Mouse (Mus musculus) heart, adult 11 months (tissue): Measurements from ENCODE around the gene Cyb5r3.
"Not testable (repeated sequence)": the region's sequence is repeated elsewhere in the genome, so short reads cannot be mapped to it uniquely, and the experiment has no call there.

Source experiments
- DNase-seq: peaks from one replicate; pipeline ENCODE4 v3.0.0; 2022

Cyb5r3 gene

DNA sequence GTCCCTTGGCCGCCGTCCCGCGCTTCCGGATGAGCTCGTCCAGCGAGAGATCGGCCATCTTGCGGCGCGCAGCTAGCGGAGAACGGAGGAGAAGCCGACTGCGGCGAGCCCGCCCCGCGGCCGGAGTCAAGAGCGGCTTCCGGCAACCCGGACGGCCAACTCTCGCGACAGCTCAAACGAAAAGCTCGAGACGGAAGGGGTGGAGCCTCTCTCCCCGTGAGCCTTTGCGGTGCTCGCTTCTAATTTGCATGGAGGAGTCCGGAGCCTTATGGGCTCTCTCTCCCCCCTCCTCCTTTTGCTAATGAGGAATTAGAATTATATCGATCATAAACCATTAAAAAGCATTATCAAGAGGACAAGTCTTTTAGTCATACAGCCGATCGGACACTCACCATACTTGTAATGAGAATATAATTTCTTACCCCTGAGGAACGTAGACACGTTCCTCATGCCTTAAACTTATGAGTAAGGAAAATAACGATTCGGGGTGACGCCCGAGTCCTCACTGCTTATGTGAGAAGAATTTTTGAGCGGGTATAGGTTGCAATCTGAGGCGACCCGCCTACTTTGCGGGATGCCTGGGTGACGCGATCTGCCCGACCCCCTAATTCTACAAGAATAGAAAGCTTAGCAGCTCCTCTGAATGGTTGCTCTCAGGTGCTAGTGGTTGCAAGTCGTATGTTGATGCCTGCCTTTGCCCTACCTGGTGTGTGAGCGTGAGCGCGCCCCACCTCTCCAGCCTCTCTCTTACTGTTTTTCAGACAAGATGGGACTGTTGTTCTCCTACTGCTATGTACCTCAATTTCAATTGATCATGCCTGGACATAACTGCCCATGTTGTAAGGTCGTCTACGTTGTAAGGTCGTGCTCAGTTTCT is 23.0 kb downstream of the Cyb5r3 start, which contains the start of gene Poldip3:
Gene Poldip3 (minus strand): TSS at position 189 of the 877 bp plus-strand sequence.
- DNase-seq: peak; percentile 100

DNA sequence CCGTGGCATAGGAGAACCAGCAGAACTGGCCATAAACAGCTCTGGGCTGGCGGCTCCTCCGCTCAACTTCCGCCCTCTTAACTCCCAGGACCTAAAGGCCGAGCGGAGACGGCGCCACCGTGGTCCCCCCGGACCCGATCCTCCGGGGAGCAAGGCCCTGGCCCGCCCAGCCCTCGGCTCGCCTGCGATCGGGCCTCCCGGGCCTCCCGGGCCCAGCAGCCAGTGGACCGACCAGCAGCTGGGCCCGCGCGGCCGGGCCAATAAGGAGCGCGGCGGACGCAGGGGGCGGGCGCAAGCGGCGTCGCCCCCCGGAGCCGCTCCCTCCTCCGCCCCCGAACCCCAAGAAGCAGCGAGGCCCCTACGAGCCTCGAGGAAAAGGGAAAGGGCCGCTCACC is 23.6 kb downstream of the Cyb5r3 start:
- no peak for DNase-seq

DNA sequence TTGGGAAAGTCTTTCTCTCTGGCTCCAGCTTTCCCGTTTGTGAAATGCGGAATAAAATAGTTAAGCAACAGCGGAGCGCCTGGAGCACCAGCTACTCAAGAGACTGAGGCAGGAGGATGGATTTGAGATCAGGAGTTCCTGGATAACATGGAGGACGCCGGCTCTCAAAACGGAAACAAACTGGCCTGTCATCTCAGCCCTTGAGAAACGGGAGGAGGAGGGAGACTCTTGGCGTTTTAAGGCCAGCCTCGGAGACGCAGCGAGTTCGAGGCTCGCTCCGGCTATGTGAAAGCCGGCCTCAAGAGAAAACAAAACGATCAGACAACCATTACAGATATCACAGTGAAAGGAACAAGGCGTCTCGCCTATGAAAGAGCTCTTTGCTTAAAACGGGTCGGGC is 24.0 kb downstream of the Cyb5r3 start:
- no peak for DNase-seq

DNA sequence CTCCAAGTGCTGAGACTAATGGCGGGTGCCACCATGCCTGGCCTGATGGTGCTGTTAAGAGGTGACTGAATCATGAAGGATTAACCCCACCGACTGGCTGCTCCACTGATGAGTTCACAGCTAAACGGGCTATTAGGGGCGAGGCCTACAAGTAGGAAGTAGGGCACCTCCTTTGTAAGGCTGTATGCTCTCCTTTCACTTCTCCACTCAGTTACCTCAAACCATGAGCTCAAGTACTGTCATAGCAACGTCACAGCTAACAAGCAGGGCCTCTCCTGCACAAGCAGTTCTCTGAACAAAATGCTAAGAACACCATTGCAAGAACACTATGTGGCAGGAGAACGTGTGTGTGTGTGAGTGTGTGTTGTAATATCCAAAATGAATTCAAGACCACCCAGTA is 26.9 kb downstream of the Cyb5r3 start:
- DNase-seq: no peak

DNA sequence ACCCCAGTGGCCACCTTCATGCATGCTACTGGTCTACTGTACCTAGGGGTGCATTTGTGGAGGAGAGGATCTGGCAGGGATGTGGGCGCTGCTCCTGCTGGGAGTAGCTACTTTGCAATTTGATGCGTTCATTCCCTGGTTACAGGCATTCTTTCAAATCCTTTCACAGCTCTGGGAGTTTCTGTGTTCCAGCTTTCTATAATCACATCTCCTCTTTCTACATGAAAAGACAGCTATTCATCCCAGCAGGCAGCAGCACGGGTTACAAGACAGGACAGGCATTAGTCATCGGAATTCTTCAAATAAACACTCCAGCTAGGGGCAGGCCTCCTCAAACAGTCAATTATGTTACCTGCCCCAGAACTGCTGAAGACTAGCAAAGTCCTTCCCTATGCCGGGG is 29.5 kb downstream of the Cyb5r3 start:
- DNase-seq: no peak

DNA sequence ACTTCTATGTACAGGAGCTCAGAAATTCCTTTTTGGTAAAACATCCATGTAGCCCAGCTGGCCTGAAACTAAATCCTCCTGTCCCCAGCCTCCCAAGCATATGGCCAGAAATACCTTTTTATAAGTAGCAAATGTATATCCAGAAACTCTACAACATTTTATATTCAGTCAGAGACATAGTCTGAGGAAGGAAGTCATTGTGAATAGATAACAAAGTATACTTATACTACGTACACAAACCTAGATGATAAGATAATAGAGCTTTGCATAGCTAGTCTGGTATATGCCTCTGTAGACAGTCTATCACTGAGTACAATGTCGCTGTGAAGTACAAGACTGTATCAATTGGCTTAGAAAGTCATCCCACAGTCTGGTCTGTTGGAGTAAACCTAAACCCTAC is 36.7 kb downstream of the Cyb5r3 start:
- DNase-seq: no peak

DNA sequence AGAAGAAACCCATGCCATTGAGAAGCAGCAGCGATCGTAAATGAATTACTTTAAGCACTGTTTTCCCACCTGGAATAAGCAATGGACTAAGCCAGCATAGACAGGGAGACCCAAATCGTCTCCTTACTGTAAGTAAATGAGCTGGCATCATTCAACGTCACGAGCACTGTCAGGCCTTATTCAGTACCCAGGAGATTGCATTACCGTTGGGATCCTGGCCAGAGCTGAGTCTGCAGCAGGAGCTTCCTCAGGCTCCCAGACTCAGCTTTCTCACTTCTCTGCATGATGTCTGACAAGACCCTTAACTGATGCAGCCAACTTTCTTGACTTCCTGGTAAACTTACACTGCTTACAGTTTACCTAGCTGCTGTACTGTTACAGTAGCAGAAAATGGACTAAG is 37.7 kb downstream of the Cyb5r3 start:
- no peak for DNase-seq

DNA sequence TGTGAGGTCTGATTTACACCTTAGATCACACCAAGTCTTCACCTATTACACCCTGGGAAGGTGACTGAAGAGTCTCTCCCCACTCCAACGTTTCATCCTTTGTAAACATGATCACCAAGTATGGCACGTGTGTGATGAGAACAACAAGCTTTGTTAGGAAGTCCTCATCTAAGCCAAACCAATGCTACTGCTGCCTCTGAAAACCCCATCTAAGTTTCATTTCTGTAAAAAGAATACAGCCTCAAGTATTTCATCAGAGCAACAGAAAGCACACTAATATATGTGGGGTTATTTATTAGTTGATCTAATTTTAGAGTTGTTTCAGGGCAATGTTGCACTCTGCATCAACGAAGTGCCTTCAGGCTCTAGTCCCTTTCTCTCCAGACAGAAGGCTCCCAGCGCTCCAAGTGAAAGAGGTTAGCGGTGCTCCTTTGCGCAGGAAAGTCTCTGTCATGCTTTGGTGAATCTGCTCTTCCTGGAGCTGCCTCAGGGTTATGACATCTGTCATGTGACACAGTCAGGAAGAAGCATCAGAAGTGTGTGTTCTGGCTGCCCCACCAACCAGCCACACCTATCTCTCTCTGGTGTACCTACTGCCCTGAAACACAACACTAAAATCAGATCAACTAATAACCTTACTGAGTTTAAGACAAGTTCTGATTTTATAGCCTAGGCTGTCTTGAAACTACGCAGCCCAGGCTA is 42.7 kb downstream of the Cyb5r3 start:
- DNase-seq: no peak

DNA sequence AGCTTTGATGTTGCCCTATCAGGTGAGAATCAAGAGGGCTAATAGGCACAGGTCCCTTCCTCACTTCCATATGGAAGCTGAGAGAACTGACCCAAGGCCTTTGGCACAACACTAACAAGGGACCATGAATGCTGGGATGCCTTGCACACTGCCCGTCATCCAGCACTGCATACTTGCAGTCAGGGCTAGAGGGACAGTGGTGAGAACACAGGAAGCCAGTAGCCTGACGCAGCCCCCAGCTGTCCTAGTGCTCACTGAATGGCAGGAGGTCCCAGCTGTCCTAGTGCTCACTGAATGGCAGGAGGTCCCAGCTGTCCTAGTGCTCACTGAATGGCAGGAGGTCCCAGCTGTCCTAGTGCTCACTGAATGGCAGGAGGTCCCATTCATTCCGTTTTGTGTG is 45.4 kb downstream of the Cyb5r3 start:
- DNase-seq: not testable (repeated sequence)

DNA sequence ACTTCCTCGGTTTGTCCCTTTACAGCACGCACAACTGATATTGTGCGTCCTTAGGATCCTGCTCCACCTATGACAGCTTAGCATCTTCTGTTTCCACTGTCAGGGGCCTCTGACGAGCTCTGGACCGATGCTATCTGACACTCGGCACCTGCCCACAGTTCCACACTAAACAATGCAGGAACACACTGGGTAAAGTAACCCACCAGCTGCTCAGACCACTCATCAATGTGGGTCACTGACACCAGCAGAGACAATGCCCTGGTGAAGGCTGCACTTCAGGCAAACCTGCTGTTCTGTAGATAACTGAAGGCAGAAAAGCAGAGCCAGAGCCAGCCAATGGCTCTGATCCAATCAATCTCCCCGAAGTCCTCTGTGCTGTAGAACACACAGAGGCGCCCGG is 45.8 kb downstream of the Cyb5r3 start:
- no peak for DNase-seq

DNA sequence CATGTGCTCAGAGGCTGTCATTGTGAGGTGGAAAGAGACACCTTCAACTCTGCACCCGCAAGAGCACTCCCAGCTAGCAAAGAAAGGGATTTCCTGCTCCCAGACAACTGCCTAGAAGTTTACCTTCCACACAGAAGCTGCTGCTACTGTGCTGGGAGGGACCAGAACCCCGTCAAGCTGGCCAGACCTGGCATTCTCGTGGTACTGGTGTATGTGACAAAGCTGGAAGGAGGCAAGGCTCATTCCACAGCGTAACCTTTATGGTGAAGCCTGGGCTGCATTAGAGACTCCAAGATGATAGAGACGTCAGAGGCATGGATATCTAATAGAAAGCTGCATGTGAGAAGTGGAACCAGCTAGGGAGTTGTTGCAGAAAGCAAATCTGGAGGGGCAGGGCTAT is 47.8 kb downstream of the Cyb5r3 start:
- DNase-seq: no peak

DNA sequence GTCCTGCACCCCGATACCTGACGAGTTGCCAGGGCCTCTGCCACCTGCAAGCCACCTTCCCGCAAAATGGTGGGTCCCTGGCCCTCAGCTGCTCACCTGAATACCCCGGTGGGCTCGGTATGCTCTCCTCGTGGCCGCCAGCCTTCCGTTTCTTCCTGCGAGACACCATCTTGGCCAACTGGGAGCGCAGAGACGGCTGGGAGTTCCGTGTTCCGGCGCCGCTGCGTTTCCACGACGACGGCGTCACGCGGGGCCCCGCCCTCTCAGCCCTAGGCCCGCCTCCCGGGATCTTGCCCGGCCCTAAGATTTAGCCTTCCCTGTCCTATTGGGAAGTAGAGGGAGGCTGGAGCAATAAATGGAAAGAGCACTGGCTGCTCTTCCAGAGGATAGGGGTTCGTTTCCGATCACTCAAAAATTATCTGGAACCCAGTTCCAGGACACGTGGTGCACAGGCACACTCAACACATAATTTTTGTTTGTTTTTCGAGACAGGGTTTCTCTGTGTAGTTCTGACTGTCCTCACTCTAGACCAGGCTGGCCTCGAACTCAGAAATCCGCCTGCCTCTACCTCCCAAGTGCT is 49.7 kb downstream of the Cyb5r3 start, which contains the start of gene Rrp7a:
Gene Rrp7a (minus strand): TSS at position 236 of the 580 bp plus-strand sequence.
- peak; percentile 99 for DNase-seq

DNA sequence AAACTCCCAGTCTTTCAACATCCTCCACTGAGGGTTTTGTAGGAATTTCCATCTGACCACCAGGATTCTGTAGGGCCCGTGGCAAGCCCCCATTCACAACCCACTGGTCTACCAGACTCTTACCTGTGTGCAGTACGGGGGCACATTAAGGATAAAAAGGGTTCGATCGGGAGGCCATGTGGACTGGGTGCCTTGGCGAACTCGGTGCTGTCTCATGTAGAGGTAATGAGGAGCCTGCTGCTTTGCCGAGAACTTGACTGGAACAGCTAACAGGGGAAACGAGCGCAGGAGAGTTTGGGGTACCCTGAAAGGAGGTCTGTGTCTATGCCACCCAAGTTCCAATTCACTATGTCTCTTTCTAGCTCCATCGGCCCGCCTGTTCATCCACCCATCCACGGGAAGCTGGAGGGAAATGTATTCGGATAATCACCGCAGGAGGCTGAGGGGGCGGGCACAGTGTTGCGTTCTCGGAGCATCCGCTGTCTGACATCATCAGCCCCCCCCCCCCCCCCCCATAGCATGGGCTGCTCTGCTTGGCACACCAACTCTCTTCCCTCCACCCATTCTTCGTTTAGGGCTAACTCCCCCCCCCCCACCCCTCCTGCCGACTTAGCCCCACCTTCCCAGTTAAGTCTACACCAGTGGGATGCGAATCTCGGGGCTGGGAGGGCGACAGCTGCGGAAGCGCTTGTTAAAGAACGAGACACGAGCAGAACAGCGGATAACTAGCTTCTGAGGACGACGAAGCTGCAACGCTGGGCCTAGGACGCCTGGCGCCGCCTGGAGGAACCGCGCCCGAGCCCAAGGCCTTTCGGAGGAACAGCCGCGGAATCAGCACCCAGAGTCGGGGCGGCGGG is 50.5 kb downstream of the Cyb5r3 start:
- DNase-seq: peak; percentile 94

DNA sequence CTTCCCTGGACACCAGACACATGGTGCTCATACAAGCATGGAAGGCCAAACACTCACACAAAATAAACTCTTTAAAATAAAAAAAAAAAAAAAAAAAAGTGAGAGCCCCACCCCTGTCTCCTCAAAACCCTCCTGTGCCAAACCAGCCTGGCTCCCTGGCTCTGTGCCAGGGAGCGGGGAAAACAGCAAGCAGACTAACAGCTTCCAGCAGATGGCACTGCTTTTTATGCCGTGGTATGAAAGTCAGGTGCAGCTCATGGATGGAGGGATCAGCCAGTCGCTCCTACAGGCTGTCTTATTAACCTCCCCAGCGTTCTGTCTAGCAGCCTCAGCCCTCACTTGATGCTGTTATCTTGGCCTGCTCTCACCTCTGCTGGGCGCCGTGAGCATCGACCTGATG is 54.0 kb downstream of the Cyb5r3 start:
- DNase-seq: peak; percentile 93

DNA sequence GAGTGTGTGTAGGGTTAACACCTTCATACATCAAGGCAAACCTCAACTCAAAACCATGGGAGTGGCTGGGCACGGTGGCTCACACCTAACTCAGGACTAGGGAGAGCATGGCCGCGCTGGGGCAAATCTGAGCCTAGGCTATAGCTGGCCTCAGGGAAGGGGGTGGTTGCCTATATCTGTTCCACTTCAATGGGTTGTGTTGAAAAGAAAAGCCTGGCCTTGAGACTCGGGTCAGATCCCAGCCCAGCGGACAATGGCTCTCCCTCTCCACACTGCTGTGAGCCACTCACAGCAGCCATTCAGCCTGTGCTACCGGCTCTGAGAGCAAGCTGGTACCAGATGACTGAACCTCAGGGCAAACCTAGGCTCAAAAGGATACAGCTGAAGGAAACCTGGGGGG is 57.3 kb downstream of the Cyb5r3 start:
- DNase-seq: no peak

DNA sequence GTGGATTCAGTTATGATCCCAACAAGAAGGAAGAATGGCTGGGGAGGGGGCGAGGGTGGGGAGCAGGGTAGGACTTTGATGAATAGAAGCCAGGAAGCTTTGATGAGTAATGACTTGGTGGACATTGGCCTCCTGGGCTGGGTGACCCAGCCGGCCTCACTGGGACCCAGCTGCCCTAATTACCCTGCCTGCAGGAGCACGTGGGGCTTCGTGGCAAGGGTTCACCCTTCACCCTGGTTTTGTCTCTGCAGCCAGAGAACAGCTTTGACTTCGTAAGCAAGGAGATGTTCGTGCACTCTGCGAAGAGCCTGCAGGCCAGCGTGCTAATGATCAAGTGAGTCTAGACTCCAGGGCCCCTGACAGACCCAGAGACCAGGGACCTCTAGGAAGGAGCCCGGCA is 58.3 kb downstream of the Cyb5r3 start:
- no peak for DNase-seq

DNA sequence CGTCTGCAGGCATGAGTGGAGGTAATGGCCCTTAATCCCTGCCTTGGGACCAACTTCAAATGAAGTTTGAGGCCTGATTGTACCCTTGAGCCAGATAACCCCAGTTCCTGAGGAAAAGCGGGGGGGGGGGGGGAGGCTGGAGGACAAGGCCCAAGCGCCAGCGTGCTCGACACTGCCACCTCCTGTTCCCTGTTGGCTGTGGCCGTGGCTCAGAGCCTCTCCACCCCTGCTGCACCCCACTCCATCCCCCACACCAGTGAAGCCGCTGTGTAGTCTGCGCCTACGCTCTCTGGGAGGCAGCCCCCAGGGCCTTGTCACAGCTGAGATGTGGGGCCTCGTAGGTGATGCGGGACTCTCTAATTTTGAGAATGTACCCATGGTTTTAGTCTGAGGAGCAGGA is 59.5 kb downstream of the Cyb5r3 start:
- DNase-seq: peak; percentile 97

DNA sequence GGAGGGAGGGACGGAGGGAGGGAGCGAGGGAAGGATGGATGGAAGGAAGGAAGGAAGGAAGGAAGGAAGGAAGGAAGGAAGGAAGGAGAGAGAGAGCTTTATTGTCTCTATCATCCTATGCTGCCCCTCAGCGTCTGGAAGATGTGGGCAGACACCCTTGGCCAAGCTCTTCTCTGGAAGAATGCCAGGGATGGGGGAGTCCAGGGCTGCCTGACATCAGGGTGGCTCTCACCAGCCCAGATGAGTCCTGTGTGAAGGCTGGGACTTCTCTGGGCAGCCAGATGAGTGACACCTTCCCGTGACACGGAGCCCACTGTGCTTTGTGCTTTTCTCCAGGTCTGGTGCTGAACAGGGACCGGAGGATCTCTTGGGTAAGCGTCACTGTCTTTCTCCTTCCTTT is 60.5 kb downstream of the Cyb5r3 start:
- no peak for DNase-seq

DNA sequence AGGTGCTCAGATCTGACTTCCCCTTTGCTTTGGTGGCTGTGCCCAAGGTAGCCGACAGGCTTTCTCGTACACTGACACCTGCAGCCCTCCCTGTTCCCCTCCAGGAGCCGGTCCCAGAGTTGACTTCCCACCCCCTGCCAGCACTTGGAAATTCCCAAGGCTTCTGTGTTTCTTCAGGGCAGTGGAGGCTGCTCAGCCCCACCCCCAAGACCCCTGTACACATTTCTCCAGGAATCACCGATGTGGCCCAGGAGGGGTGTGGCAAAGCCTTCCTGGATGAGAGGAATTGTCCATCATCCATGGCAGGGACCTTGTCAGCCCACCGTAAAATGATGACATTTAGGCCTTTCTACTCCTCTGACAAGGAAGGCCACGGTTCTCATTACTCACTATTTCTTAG is 61.1 kb downstream of the Cyb5r3 start:
- DNase-seq: no peak

DNA sequence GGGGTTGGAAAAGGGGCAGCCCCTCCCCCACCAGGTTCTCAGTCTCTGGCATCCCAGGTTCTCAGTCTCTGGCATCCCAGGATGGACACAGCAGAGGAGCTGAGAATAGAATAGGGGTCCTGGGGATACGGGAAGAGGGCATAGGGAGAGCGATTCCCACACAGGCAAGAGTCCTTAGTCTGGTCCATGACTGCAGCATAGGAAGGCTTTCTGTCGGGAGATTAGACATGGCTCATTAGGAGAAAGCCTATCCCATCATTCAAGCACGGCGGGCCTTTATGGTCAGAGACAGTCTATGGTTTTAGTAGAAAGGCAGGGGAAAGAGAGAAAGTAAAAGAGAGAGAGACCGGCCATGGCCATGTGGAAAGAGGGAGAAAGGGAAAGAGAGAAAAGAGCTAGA is 64.6 kb downstream of the Cyb5r3 start:
- DNase-seq: no peak

DNA sequence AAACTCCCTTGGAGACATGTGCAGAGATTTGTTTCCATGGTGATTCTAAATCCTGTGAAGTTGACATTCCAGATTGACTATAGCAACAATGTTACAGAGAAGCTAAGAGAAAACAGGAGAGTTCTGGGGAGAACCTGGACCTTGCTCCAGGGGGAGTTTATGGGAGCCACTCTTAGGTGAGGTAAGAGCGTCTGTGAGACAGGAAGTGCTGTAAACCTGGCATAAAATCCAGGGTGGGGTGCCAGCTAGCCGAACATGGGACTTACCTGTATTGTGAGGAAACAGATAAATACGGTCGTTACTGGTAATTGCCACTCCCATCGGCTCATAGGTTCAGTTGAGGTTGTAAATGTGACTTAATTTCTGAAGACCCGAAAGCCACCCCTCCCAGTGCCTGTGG is 66.0 kb downstream of the Cyb5r3 start:
- DNase-seq: no peak
